Comparison of ENCODE assay signal across 8 mouse cellular contexts in genomic region chr17:49428239-49428688, GRCm38 (mm10). TPM values are rescaled to one million over a fixed set of nuclear protein-coding genes. Genes with fewer than 3 reads are reported as not detected.
DNase-seq lines count a peak whose midpoint lies in the region; ATAC-seq and TF ChIP-seq lines count a peak whose summit lies in the region.

Mocs1 (plus strand) TSS chr17:49428362.

- 0% methylated on average over 28 of the region's 28 CpGs for WGBS in forebrain, embryonic 14.5 days
- under 1% methylated on average over 28 of the region's 28 CpGs for WGBS in neural tube, embryonic 15.5 days

- H3K27ac ChIP-seq in ES-Bruce4 (ENCODE audit: insufficient read depth, low read length) = no peak within 1 kb of the TSS
- H3K27ac ChIP-seq in forebrain, embryonic 14.5 days (ENCODE audit: low read depth, low read length) = no peak within 1 kb of the TSS
- peak within 1 kb of the TSS; percentile 61 for H3K27ac ChIP-seq in neural tube, embryonic 15.5 days (replicated peaks)

- TF ChIP-seq POLR2A in ES-Bruce4 (IDR thresholded peaks at IDR 0.05; ENCODE audit: insufficient read depth, low read length) = no peak

- peak within 1 kb of the TSS; percentile 66 for H3K9ac ChIP-seq in ES-Bruce4 (ENCODE audit: low read depth, poor library complexity, severe bottlenecking)
- peak within 1 kb of the TSS; percentile 80 for H3K9ac ChIP-seq in forebrain, embryonic 14.5 days (ENCODE audit: low read length)
- H3K9ac ChIP-seq in neural tube, embryonic 15.5 days (replicated peaks) = peak within 1 kb of the TSS; percentile 84

- H3K27me3 ChIP-seq in ES-Bruce4 (ENCODE audit: control insufficient read depth, insufficient read depth, low read length, poor library complexity, severe bottlenecking) = no peaks in the 10 kb centered on the region
- H3K27me3 ChIP-seq in forebrain, embryonic 14.5 days (replicated peaks; ENCODE audit: control insufficient read depth, insufficient read depth, low read length) = no peaks in the 10 kb centered on the region
- no peaks in the 10 kb centered on the region for H3K27me3 ChIP-seq in neural tube, embryonic 15.5 days (replicated peaks)

- TF ChIP-seq CTCF in ES-Bruce4 (IDR thresholded peaks at IDR 0.05; ENCODE audit: low read depth, low read length) = no peak

- no peak for TF ChIP-seq EP300 in ES-Bruce4 (IDR thresholded peaks at IDR 0.05; ENCODE audit: insufficient read depth, low read depth, low read length)

- intact Hi-C loops in heart, postnatal 14 days (cut with DNase I) = no loop called here

- peak within 1 kb of the TSS; percentile 83 for H3K4me2 ChIP-seq in forebrain, embryonic 14.5 days (ENCODE audit: low read length)
- peak within 1 kb of the TSS; percentile 93 for H3K4me2 ChIP-seq in neural tube, embryonic 15.5 days

- H3K9me3 ChIP-seq in ES-Bruce4 (replicated peaks; ENCODE audit: control insufficient read depth, insufficient read depth, low read length, poor library complexity, severe bottlenecking) = no peaks in the 10 kb centered on the region
- H3K9me3 ChIP-seq in forebrain, embryonic 14.5 days (replicated peaks; ENCODE audit: control insufficient read depth, low read length) = no peaks in the 10 kb centered on the region
- H3K9me3 ChIP-seq in neural tube, embryonic 15.5 days (replicated peaks) = no peaks in the 10 kb centered on the region

- no peaks in the 10 kb centered on the region for H3K36me3 ChIP-seq in ES-Bruce4 (ENCODE audit: control insufficient read depth, insufficient read depth, low read length, poor library complexity, severe bottlenecking)
- no peaks in the 10 kb centered on the region for H3K36me3 ChIP-seq in forebrain, embryonic 14.5 days (ENCODE audit: control insufficient read depth, insufficient read depth, low read length)
- H3K36me3 ChIP-seq in neural tube, embryonic 15.5 days = no peaks in the 10 kb centered on the region

- peak; percentile 97 for DNase-seq in forebrain, embryonic 14.5 days (ENCODE audit: low spot score)
- peak; percentile 93 to 96 for DNase-seq in heart, postnatal 14 days
- DNase-seq in layer of hippocampus, adult 11-12 months (ENCODE audit: low spot score) = peak; percentile 94
- peak; percentile 98 for DNase-seq in lung, adult 18-20 months
- peak; percentile 92 for DNase-seq in testis, postnatal 14 days (ENCODE audit: low spot score)

- peak; percentile 98 for ATAC-seq in cerebellum, adult (ENCODE audit: insufficient number of reproducible peaks, low FRiP score, low TSS enrichment)
- ATAC-seq in forebrain, embryonic 14.5 days = peak; percentile 99
- peak; percentile 99 for ATAC-seq in neural tube, embryonic 15.5 days (ENCODE audit: low FRiP score)

- H3K4me3 ChIP-seq in ES-Bruce4 (ENCODE audit: low read depth, low read length) = peak within 1 kb of the TSS; percentile 73
- peak within 1 kb of the TSS; percentile 52 for H3K4me3 ChIP-seq in forebrain, embryonic 14.5 days (ENCODE audit: low read depth, low read length)
- H3K4me3 ChIP-seq in neural tube, embryonic 15.5 days (replicated peaks) = peak within 1 kb of the TSS; percentile 87

- no peaks in the 10 kb centered on the region for H3K4me1 ChIP-seq in ES-Bruce4 (ENCODE audit: control insufficient read depth, insufficient read depth, low read length)
- no peaks in the 10 kb centered on the region for H3K4me1 ChIP-seq in forebrain, embryonic 14.5 days (ENCODE audit: control insufficient read depth, insufficient read depth, low read length)
- peaks cover 21% of the 10 kb centered on the region for H3K4me1 ChIP-seq in neural tube, embryonic 15.5 days

RNA-seq across cellular contexts. Expression of gene Mocs1, which starts in this region (rescaled TPM):
- 14.8 and 15.0 TPM in 2 replicates for polyA plus RNA-seq in ES-Bruce4 (2011; ENCODE audit: insufficient read depth, insufficient read length, low read depth, missing spikeins)
- polyA plus RNA-seq in forebrain, embryonic 14.5 days (2014; fragmentation: Nextera tagmentation; extraction: Ambion mirVana) = 3.6 and 4.2 TPM in 2 replicates
- 10 to 100 TPM; 21.8 to 25.1 TPM for total RNA-seq in heart, postnatal 14 days (2021)
- polyA plus RNA-seq in neural tube, embryonic 15.5 days (2015; fragmentation: Nextera tagmentation; extraction: Ambion mirVana) = 4.7 and 6.2 TPM in 2 replicates
